Mouse (Mus musculus): ENCODE measurements around the gene Cdyl2. TPM values are rescaled to one million over a fixed set of nuclear protein-coding genes. Genes with fewer than 3 reads are reported as not detected.

Gene Cdyl2
- 10 to 100 TPM in 1 of 2 experiments, 1 to 10 TPM in 1; 9.5 to 10.6 TPM for total RNA-seq (2021)
- long read RNA-seq, transcript Cdyl2-201 (7 exons, 2,411 nt), result major isoform, 6 of 9 reads
- long read RNA-seq, partial matches to known transcripts, result 0 of 9 reads
- long read RNA-seq, other reads (novel, unspliced or antisense), result 3 of 9 reads

- DNase-seq (ENCODE audit: low spot score in 2 of 2), result peak; percentile 83 to 90
These were observed at the start of gene Cdyl2 for GRCm38 (mm10) chr8:116732684-116733647. TSS of gene Cdyl2 (minus strand) at chr8:116732991.

- no peak for DNase-seq (ENCODE audit: low spot score in 2 of 2)
These were observed 47.8 kb upstream of the Cdyl2 start for GRCm38 (mm10) chr8:116780594-116780993.

GRCm38 (mm10) chr8:116774220-116774619 lies 41.4 kb upstream of the Cdyl2 start:
- no peak for DNase-seq (ENCODE audit: low spot score in 2 of 2)

GRCm38 (mm10) chr8:116772727-116773126 lies 39.9 kb upstream of the Cdyl2 start:
- no peak for DNase-seq (ENCODE audit: low spot score in 2 of 2)

GRCm38 (mm10) chr8:116771797-116772343 lies 39.1 kb upstream of the Cdyl2 start:
- DNase-seq (ENCODE audit: low spot score in 2 of 2), result no peak

- DNase-seq (ENCODE audit: low spot score in 2 of 2), result no peak
These were observed 38.0 kb upstream of the Cdyl2 start for GRCm38 (mm10) chr8:116770756-116771155.

- no peak for DNase-seq (ENCODE audit: low spot score in 2 of 2)
These were observed 23.4 kb upstream of the Cdyl2 start for GRCm38 (mm10) chr8:116756174-116756573.

GRCm38 (mm10) chr8:116755557-116755956 lies 22.8 kb upstream of the Cdyl2 start:
- DNase-seq (ENCODE audit: low spot score in 2 of 2), result peak in 1 of 2 experiments; percentile 36

- no peak for DNase-seq (ENCODE audit: low spot score in 2 of 2)
These were observed 7.9 kb upstream of the Cdyl2 start for GRCm38 (mm10) chr8:116740726-116741125.

- no peak for DNase-seq (ENCODE audit: low spot score in 2 of 2)
These were observed 2.5 kb upstream of the Cdyl2 start for GRCm38 (mm10) chr8:116735306-116735705.

- no peak for DNase-seq (ENCODE audit: low spot score in 2 of 2)
These were observed 1.4 kb upstream of the Cdyl2 start for GRCm38 (mm10) chr8:116734176-116734575.

GRCm38 (mm10) chr8:116733648-116734014 lies 840 bp upstream of the Cdyl2 start:
- no peak for DNase-seq (ENCODE audit: low spot score in 2 of 2)

GRCm38 (mm10) chr8:116731976-116732683 lies 661 bp downstream of the Cdyl2 start:
- DNase-seq (ENCODE audit: low spot score in 2 of 2), result peak in 1 of 2 experiments; percentile 4

GRCm38 (mm10) chr8:116721451-116721850 lies 11.3 kb downstream of the Cdyl2 start:
- no peak for DNase-seq (ENCODE audit: low spot score in 2 of 2)

- no peak for DNase-seq (ENCODE audit: low spot score in 2 of 2)
These were observed 25.3 kb downstream of the Cdyl2 start for GRCm38 (mm10) chr8:116707496-116707895.

- DNase-seq (ENCODE audit: low spot score in 2 of 2), result no peak
These were observed 30.3 kb downstream of the Cdyl2 start for GRCm38 (mm10) chr8:116702501-116702900.

- no peak for DNase-seq (ENCODE audit: low spot score in 2 of 2)
These were observed 39.9 kb downstream of the Cdyl2 start for GRCm38 (mm10) chr8:116692931-116693330.

- DNase-seq (ENCODE audit: low spot score in 2 of 2), result no peak
These were observed 43.0 kb downstream of the Cdyl2 start for GRCm38 (mm10) chr8:116689741-116690140.

- no peak for DNase-seq (ENCODE audit: low spot score in 2 of 2)
These were observed 56.6 kb downstream of the Cdyl2 start for GRCm38 (mm10) chr8:116676174-116676573.

- DNase-seq (ENCODE audit: low spot score in 2 of 2), result peak; percentile 8 to 21
These were observed 58.6 kb downstream of the Cdyl2 start for GRCm38 (mm10) chr8:116673966-116674805.

- DNase-seq (ENCODE audit: low spot score in 2 of 2), result no peak
These were observed 59.3 kb downstream of the Cdyl2 start for GRCm38 (mm10) chr8:116673493-116673892.
